ENCODE assay signal across 22 mouse cellular contexts in genomic region chr2:164641881-164642673, GRCm38 (mm10). TPM values are rescaled to one million over a fixed set of nuclear protein-coding genes. Genes with fewer than 3 reads are reported as not detected.
DNase-seq lines count a peak whose midpoint lies in the region; ATAC-seq and TF ChIP-seq lines count a peak whose summit lies in the region.
"Had no signal": no experiment of that assay in that cellular context is flagged by ENCODE, and none has a peak within 500 bp of the region (broad histone marks: within the 10 kb centered on the region; RNA-seq: fewer than 3 reads in every experiment).

No protein-coding gene starts in this region.

- H3K36me3 ChIP-seq in forebrain, postnatal 0 days (ENCODE audit: insufficient read depth), result no peaks in the 10 kb centered on the region
- H3K36me3 ChIP-seq in forebrain, embryonic 15.5 days, result no peaks in the 10 kb centered on the region
- H3K36me3 ChIP-seq: forebrain, embryonic 10.5 days; G1E; lung, embryonic 15.5 days; midbrain, embryonic 12.5 days had no signal

- 55% methylated on average over 13 of the region's 13 CpGs for WGBS in forebrain, postnatal 0 days
- WGBS in forebrain, embryonic 15.5 days, result 60% methylated on average over 13 of the region's 13 CpGs

- no peak for ATAC-seq in forebrain, postnatal 0 days
- no peak for ATAC-seq in forebrain, embryonic 15.5 days (replicated peaks)
- ATAC-seq: inflammation-experienced regulatory T-cells, adult 6 months had no signal

- H3K4me2 ChIP-seq in forebrain, postnatal 0 days (ENCODE audit: low read depth), result no peak overlapping the region
- H3K4me2 ChIP-seq in forebrain, embryonic 15.5 days (replicated peaks), result no peak overlapping the region
- H3K4me2 ChIP-seq: lung, embryonic 15.5 days; midbrain, embryonic 12.5 days had no signal

- no peaks in the 10 kb centered on the region for H3K4me1 ChIP-seq in forebrain, postnatal 0 days (ENCODE audit: insufficient read depth)
- no peaks in the 10 kb centered on the region for H3K4me1 ChIP-seq in forebrain, embryonic 15.5 days
- H3K4me1 ChIP-seq: forebrain, embryonic 10.5 days; lung, embryonic 15.5 days; midbrain, embryonic 12.5 days had no signal

- no peak overlapping the region for H3K27ac ChIP-seq in forebrain, postnatal 0 days (ENCODE audit: low read depth, low read length)
- no peak overlapping the region for H3K27ac ChIP-seq in forebrain, embryonic 15.5 days (replicated peaks)
- H3K27ac ChIP-seq: forebrain, embryonic 10.5 days; lung, embryonic 15.5 days; midbrain, embryonic 12.5 days had no signal

- no peak overlapping the region for H3K9ac ChIP-seq in forebrain, postnatal 0 days
- H3K9ac ChIP-seq in forebrain, embryonic 15.5 days (replicated peaks), result no peak overlapping the region
- H3K9ac ChIP-seq: lung, embryonic 15.5 days; midbrain, embryonic 12.5 days had no signal

- no peak for TF ChIP-seq CTCF in forebrain, postnatal 0 days (IDR thresholded peaks at IDR 0.05; ENCODE audit: low read depth)

- peak; percentile 36 for DNase-seq in forebrain, postnatal 0 days
- peak; percentile 35 to 48 for DNase-seq in layer of hippocampus, postnatal 10 days (ENCODE audit: low spot score in 2 of 2)
- no peak for DNase-seq in layer of hippocampus, adult 8-10 months (ENCODE audit: low spot score in 2 of 2)
- DNase-seq in right cerebral cortex, adult 18-20 months, result peak; percentile 2
- DNase-seq in right cerebral cortex, postnatal 36 days (ENCODE audit: low spot score in 2 of 2), result no peak
- peak; percentile 50 for DNase-seq in right cerebral cortex, postnatal 14 days
- DNase-seq in spleen, postnatal 36 days (ENCODE audit: low spot score in 2 of 2), result no peak
- DNase-seq: cerebellum, adult 18-20 months had no signal

- H3K4me3 ChIP-seq in forebrain, postnatal 0 days (ENCODE audit: low read depth, low read length), result no peak overlapping the region
- H3K4me3 ChIP-seq in forebrain, embryonic 15.5 days, result no peak overlapping the region
- H3K4me3 ChIP-seq: forebrain, embryonic 10.5 days; lung, embryonic 15.5 days; midbrain, embryonic 12.5 days had no signal

- H3K9me3 ChIP-seq in forebrain, postnatal 0 days (ENCODE audit: low read length), result no peaks in the 10 kb centered on the region
- H3K9me3 ChIP-seq in forebrain, embryonic 15.5 days, result no peaks in the 10 kb centered on the region
- H3K9me3 ChIP-seq: forebrain, embryonic 10.5 days; G1E; lung, embryonic 15.5 days had no signal

- no peaks in the 10 kb centered on the region for H3K27me3 ChIP-seq in forebrain, postnatal 0 days (ENCODE audit: insufficient read depth, low read length)
- no peaks in the 10 kb centered on the region for H3K27me3 ChIP-seq in forebrain, embryonic 15.5 days
- H3K27me3 ChIP-seq: lung, embryonic 15.5 days; midbrain, embryonic 12.5 days had no signal

RNA-seq across cellular contexts. Expression of gene Wfdc16, which starts 3.5 kb away (rescaled TPM):
- not detected in 2 replicates for total RNA-seq in forebrain, postnatal 0 days (2014; rRNA removed)
- not detected in 2 replicates for polyA plus RNA-seq in forebrain, postnatal 0 days (2015; fragmentation: Nextera tagmentation; extraction: Ambion mirVana)
- not detected in 2 replicates for polyA plus RNA-seq in forebrain, embryonic 15.5 days (2015; fragmentation: Nextera tagmentation; extraction: Ambion mirVana)
- not detected for total RNA-seq in layer of hippocampus, postnatal 10 days (2021)
- not detected for total RNA-seq in layer of hippocampus, adult 8-10 months (2022)
- total RNA-seq: common myeloid progenitor, adult 5-6 weeks; G1E; layer of hippocampus, adult 18-20 months; left cerebral cortex, postnatal 25 days; liver, adult 2 months had no signal
- polyA plus RNA-seq: C2C12; embryonic facial prominence, embryonic 14.5 days; forebrain, embryonic 10.5 days; G1E; heart, embryonic 14.5 days; hindbrain, embryonic 11.5 days; inflammation-experienced regulatory T-cells, adult 6 months; lung, embryonic 15.5 days; midbrain, embryonic 12.5 days had no signal

RNA-seq across cellular contexts. Expression of gene Wfdc10, which starts 13.8 kb away (rescaled TPM):
- not detected in 2 replicates for total RNA-seq in forebrain, postnatal 0 days (2014; rRNA removed)
- not detected in 2 replicates for polyA plus RNA-seq in forebrain, postnatal 0 days (2015; fragmentation: Nextera tagmentation; extraction: Ambion mirVana)
- not detected in 2 replicates for polyA plus RNA-seq in forebrain, embryonic 15.5 days (2015; fragmentation: Nextera tagmentation; extraction: Ambion mirVana)
- total RNA-seq in layer of hippocampus, postnatal 10 days (2021), result not detected
- not detected for total RNA-seq in layer of hippocampus, adult 8-10 months (2022)
- total RNA-seq: common myeloid progenitor, adult 5-6 weeks; G1E; layer of hippocampus, adult 18-20 months; left cerebral cortex, postnatal 25 days; liver, adult 2 months had no signal
- polyA plus RNA-seq: C2C12; forebrain, embryonic 10.5 days; G1E; heart, embryonic 14.5 days; hindbrain, embryonic 11.5 days; inflammation-experienced regulatory T-cells, adult 6 months; liver, adult 2 months; lung, embryonic 15.5 days; midbrain, embryonic 12.5 days had no signal

RNA-seq across cellular contexts. Expression of gene Wfdc9, which starts 14.3 kb away (rescaled TPM):
- not detected in 2 replicates for total RNA-seq in forebrain, postnatal 0 days (2014; rRNA removed)
- not detected in 2 replicates for polyA plus RNA-seq in forebrain, postnatal 0 days (2015; fragmentation: Nextera tagmentation; extraction: Ambion mirVana)
- polyA plus RNA-seq in forebrain, embryonic 15.5 days (2015; fragmentation: Nextera tagmentation; extraction: Ambion mirVana), result not detected in 2 replicates
- not detected for total RNA-seq in layer of hippocampus, postnatal 10 days (2021)
- not detected for total RNA-seq in layer of hippocampus, adult 8-10 months (2022)
- total RNA-seq: common myeloid progenitor, adult 5-6 weeks; G1E; layer of hippocampus, adult 18-20 months; left cerebral cortex, postnatal 25 days; liver, adult 2 months had no signal
- polyA plus RNA-seq: C2C12; embryonic facial prominence, embryonic 14.5 days; forebrain, embryonic 10.5 days; G1E; heart, embryonic 14.5 days; hindbrain, embryonic 11.5 days; inflammation-experienced regulatory T-cells, adult 6 months; liver, adult 2 months; lung, embryonic 15.5 days; midbrain, embryonic 12.5 days had no signal

RNA-seq across cellular contexts. Expression of gene Wfdc8, which starts 28.7 kb away (rescaled TPM):
- not detected in 2 replicates for total RNA-seq in forebrain, postnatal 0 days (2014; rRNA removed)
- not detected in 2 replicates for polyA plus RNA-seq in forebrain, postnatal 0 days (2015; fragmentation: Nextera tagmentation; extraction: Ambion mirVana)
- not detected in 2 replicates for polyA plus RNA-seq in forebrain, embryonic 15.5 days (2015; fragmentation: Nextera tagmentation; extraction: Ambion mirVana)
- not detected for total RNA-seq in layer of hippocampus, postnatal 10 days (2021)
- total RNA-seq in layer of hippocampus, adult 8-10 months (2022), result not detected
- total RNA-seq: common myeloid progenitor, adult 5-6 weeks; G1E; layer of hippocampus, adult 18-20 months; left cerebral cortex, postnatal 25 days; liver, adult 2 months had no signal
- polyA plus RNA-seq: C2C12; forebrain, embryonic 10.5 days; G1E; heart, embryonic 14.5 days; hindbrain, embryonic 11.5 days; inflammation-experienced regulatory T-cells, adult 6 months; liver, adult 2 months; lung, embryonic 15.5 days; midbrain, embryonic 12.5 days had no signal

RNA-seq across cellular contexts. Expression of gene Wfdc6b, which starts 28.8 kb away (rescaled TPM):
- not detected in 2 replicates for total RNA-seq in forebrain, postnatal 0 days (2014; rRNA removed)
- polyA plus RNA-seq in forebrain, postnatal 0 days (2015; fragmentation: Nextera tagmentation; extraction: Ambion mirVana), result not detected in 2 replicates
- polyA plus RNA-seq in forebrain, embryonic 15.5 days (2015; fragmentation: Nextera tagmentation; extraction: Ambion mirVana), result not detected in 2 replicates
- total RNA-seq in layer of hippocampus, postnatal 10 days (2021), result not detected
- total RNA-seq in layer of hippocampus, adult 8-10 months (2022), result not detected
- total RNA-seq: common myeloid progenitor, adult 5-6 weeks; G1E; layer of hippocampus, adult 18-20 months; left cerebral cortex, postnatal 25 days; liver, adult 2 months had no signal
- polyA plus RNA-seq: C2C12; embryonic facial prominence, embryonic 14.5 days; forebrain, embryonic 10.5 days; G1E; heart, embryonic 14.5 days; hindbrain, embryonic 11.5 days; inflammation-experienced regulatory T-cells, adult 6 months; liver, adult 2 months; lung, embryonic 15.5 days; midbrain, embryonic 12.5 days had no signal

Comparison
In these comparisons a context has a peak if more than half of its experiments do, and no peak if none do; other contexts are left out.
1. DNase-seq: peak in forebrain, postnatal 0 days (single experiment), layer of hippocampus, postnatal 10 days (2 of 2), right cerebral cortex, adult 18-20 months (single experiment) and right cerebral cortex, postnatal 14 days (single experiment); none in layer of hippocampus, adult 8-10 months (0 of 2), right cerebral cortex, postnatal 36 days (0 of 2) and spleen, postnatal 36 days (0 of 2).